Mouse (Mus musculus) lung, adult 2 months (tissue): Measurements from ENCODE around the gene Cipc. TPM values are rescaled to one million over a fixed set of nuclear protein-coding genes. Genes with fewer than 3 reads are reported as not detected.

Experiments used
- DNase-seq: peaks from one replicate; pipeline ENCODE4 v3.0.0; 2022
- H3K4me1 ChIP-seq: fragments of 200-500 bp; 2 replicates; pipeline ENCODE4 v1.6.1; 2011; ENCODE audit warnings: low read length; ENCODE audit not compliant: control insufficient read depth, insufficient read depth
- H3K4me3 ChIP-seq: fragments of 200-500 bp; replicated peaks from 2 replicates; pipeline ENCODE3; 2011; ENCODE audit warnings: low read depth, mild to moderate bottlenecking, control low read depth, low read length; ENCODE audit errors: extremely low read depth
- CTCF ChIP-seq: fragments of 200-500 bp; IDR thresholded peaks from 2 replicates; pipeline ENCODE4 v1.5.1; 2011; ENCODE audit warnings: mild to moderate bottlenecking, low read length, control low read depth; ENCODE audit not compliant: insufficient read depth
- POLR2A ChIP-seq: fragments of 200-500 bp; IDR thresholded peaks from 2 replicates; pipeline ENCODE4 v1.6.1; 2011; ENCODE audit warnings: low read depth, mild to moderate bottlenecking, control low read depth, low read length, borderline replicate concordance; ENCODE audit errors: extremely low read depth
- WGBS: fragments of 180-500 bp; shearing (Covaris S2); methylation state at CpG from one replicate; pipeline ENCODE4 v1.1.7; 2018; 5-methylcytosine and 5-hydroxymethylcytosine counted together
- polyA plus RNA-seq: library from polyadenylated mRNA; depleted of rRNA; stranded (reverse); fragments of >200 nt; gene quantifications from 2 replicates; pipeline ENCODE4 v1.2.3, GENCODE M21; 2012

Cipc gene
- polyA plus RNA-seq, 1 experiment = 27.2 TPM

DNA sequence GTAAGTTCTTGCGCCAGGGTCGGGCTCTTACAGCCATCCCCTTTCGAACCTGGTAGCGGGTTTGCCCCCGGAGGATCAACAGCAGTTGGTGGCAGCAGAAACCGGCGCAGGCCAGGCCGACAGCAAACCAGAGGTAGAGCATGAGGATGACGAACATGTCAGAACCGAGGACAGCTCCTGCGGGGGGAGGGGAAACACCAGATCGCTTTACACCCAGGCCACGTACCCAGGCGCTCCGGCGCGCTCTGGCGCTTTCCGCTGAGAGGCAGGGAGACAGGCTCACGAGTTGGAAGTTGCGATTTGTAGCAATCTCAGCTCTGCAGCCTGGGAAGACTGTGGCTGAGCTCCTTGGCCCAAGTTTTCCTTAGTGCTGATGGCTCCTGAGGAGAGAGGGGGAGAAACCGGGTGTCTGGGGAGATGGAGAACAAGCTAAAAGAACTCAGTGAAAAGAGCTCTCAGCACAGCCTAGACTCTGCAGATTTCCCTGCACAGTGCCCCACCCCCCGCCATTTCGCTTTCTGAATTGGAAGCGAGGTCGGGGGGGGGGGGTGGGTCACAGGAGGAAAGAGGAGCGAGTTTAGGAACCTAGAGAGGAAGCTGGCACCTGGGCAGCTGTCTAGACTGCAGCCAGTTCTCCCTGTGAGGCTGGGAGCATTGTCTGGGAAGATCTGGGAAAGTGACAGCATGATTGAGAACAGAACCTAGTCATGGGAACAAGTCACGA lies 36.8 kb downstream of the Cipc start:
- TF ChIP-seq CTCF (no peak), POLR2A (no peak)
- H3K4me3 ChIP-seq = no peak overlapping the region
- WGBS = 4% methylated on average over 28 of the region's 28 CpGs
- H3K4me1 ChIP-seq = no peaks in the 10 kb centered on the region
- DNase-seq = no peak

DNA sequence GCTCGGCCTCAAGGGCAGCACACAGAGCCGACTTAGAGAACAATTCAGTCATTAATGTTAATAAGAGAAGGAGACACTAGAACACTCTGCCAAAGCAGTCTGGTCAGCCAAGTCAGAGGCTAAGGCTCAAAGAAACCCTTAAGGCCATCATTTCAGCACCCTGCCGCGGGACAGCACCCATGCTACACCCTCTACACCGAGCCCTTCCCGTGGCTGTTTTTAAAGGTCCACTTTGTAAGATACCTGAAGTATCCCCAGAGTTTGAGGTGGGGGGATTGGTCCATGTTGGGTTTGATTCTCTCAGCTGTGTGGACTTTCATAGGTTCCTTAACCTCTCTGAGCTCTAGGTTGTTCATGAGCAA lies 37.3 kb downstream of the Cipc start:
- TF ChIP-seq CTCF (no peak), POLR2A (no peak)
- no peak for DNase-seq
- Histone ChIP-seq H3K4me3 (no peak overlapping the region), H3K4me1 (no peaks in the 10 kb centered on the region)
- 4% methylated on average over 6 of the region's 6 CpGs for WGBS

DNA sequence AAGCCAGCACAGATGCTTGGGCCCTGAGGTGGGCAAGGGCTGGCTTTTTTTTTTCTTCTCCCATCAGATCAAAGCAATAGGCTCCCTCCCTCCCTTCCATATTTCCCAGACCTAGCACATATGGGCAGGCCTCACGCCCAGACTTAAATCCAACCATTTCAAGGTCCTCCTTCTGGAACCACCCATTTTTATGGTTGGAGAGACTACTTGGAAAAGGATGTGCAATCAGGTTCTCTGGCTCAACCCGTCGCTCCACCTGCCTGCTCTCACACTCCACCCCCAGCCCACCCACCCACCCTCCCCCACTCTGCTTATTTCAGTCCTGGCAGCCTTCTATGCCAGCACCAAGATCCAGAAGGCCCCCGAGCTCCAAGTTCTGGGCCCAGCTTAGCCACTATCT lies 39.7 kb downstream of the Cipc start:
- DNase-seq = no peak
- TF ChIP-seq CTCF = no peak
- no peak for TF ChIP-seq POLR2A
- WGBS = 66% methylated on average over 4 of the region's 4 CpGs
- Histone ChIP-seq H3K4me1 (no peaks in the 10 kb centered on the region), H3K4me3 (no peak overlapping the region)

DNA sequence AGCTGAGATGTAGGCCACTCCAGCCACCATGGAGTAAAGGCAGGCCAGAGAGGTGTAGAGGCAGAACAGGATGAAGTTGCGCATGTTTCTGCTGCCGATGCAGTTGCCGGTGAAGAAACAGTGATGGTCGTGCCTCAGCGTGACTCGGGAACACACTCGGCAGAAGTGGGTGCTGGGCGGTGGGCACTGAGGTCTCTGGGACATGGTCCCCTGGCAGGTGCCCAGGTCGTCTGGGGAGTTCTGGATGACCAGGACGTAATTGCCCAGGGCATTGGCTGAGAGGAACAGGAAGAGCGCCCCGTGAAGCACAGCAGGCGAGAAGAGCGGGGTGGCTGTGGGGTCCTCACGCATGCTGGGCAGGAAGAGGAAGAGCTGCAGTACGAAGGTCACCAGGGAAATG lies 41.4 kb downstream of the Cipc start:
- no peaks in the 10 kb centered on the region for H3K4me1 ChIP-seq
- no peak overlapping the region for H3K4me3 ChIP-seq
- TF ChIP-seq POLR2A (no peak), CTCF (no peak)
- DNase-seq = no peak
- WGBS = 37% methylated on average over 16 of the region's 16 CpGs

DNA sequence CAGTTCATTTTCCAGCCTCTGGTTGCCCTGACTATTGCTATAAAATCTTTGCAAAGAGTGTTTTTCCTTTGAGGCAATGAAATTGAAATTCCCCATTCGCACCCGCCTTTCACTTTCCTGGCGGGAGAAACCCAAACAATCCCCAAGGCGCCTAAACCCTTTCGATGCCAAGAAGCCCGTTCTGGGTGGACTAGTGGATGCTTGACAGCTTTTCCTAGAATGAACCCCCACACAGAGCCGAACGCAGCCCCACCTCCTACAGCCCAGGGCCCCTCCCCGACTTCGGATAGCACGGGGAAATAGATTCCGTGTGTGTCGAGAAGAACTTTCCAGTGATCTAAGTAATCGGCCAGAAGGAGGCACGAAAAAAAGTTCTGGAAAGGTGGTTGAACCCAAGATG lies 42.5 kb downstream of the Cipc start:
- no peak for DNase-seq
- no peak for TF ChIP-seq CTCF
- TF ChIP-seq POLR2A = no peak
- no peaks in the 10 kb centered on the region for H3K4me1 ChIP-seq
- WGBS = 7% methylated on average over 15 of the region's 15 CpGs
- no peak overlapping the region for H3K4me3 ChIP-seq

DNA sequence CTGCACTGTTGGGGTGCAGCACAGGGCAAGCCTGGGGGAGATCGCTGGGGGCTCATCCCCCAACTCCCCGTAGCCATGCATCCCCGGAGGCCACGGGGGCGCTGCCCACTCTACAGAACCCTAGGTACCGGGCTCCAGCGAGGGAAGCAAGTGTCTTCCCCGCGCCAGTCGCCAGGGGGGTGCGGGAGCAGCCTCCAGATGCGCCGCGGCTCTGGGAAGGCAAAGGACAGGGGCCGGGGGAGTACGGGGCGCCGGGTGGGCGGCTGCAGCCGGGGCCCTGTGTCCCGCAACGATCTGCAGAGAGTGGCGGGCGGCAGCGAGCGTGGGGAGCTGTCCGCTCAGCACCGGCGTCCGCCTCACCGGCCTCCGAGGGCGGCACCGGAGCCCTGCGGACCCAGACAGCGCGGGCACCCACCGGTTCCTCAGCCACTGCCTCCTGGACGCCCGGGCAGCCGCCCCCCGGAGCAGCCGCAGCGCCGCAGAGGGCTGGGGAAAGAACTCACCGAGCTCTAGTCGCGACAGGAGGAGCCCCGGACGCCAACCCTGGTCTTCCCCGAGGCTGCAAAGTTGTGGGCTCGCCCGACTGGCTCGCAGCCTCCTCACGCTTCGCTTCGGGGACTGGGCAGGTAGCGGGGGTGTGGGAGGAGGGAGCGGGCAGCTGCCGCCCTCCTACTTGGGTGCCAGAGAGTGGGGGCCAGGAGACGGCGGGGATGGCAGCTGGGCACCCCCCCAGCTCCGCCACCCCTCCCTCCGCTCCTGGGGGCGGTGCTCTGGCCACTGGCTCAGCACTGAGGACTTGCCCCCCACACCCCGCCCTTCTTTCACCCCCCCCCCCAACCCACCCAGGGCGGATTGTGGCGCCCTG lies 43.3 kb downstream of the Cipc start, which contains the start of gene Zdhhc22:
TSS of gene Zdhhc22 (minus strand) at position 541 of the 865 bp plus-strand sequence.
- DNase-seq = no peak
- H3K4me1 ChIP-seq = no peaks in the 10 kb centered on the region
- no peak within 1 kb of the TSS for H3K4me3 ChIP-seq
- TF ChIP-seq POLR2A (no peak), CTCF (no peak)
- 2% methylated on average over 62 of the region's 68 CpGs for WGBS

DNA sequence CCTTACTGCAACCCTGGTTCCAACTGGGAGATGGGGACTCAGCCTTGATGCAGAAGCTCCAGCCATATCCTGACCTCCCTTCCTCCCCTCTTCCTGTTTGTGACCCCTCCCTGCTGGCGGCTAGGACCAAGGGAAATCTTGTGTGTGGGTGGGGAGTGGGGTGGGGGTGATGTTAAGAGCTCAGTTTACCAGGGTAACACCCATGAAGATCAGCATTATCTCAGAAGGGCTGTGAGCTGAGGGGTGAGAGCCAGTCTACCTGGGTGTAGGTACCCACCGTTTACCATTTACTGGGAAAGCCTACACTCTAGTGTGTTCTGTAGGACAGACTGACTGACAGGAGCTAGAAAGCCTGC lies 43.9 kb downstream of the Cipc start:
- H3K4me3 ChIP-seq = no peak overlapping the region
- DNase-seq = no peak
- WGBS = 43% methylated on average over 2 of the region's 2 CpGs
- H3K4me1 ChIP-seq = no peaks in the 10 kb centered on the region
- no peak for TF ChIP-seq POLR2A
- TF ChIP-seq CTCF = no peak

DNA sequence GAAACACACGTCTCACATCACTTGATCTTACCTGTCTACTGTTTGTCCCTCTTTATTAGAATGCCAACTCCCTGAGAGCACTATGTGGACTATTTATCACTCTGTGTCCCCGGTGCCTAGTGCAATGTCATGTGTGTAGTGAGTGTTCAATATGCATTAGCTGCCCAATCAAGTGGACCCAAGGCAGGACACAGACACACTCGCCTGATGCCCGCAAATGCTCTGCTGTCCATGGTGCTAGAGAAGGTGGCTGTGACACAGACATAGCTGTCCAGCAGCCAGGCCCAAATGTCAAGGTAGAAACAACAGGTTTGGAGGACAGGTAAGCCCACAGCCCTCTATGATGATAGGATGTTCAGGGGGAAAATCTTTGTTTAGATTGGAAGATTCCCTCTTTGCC lies 47.3 kb downstream of the Cipc start:
- Histone ChIP-seq H3K4me1 (no peaks in the 10 kb centered on the region), H3K4me3 (no peak overlapping the region)
- TF ChIP-seq CTCF (no peak), POLR2A (no peak)
- DNase-seq = no peak
- WGBS = 34% methylated on average over 4 of the region's 4 CpGs

DNA sequence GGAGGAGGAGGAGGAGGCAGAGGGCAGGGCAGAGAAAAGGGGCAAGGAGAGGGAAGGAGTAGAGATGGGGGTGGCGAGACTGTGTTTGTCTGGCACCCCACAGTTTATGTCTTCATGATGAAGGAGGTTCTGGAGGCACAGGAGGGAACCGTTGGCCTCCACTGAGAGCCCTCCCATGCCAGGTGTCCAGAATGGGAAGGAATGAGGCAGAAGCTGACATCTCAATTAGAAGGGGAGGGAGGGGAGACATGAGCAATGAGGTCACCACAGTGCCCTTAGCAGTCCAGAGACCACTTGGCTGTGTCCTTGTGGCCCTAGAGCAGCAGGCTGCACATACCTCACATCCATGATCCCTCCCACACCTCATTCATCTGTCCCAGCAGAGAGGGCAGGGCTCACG lies 47.9 kb downstream of the Cipc start:
- TF ChIP-seq POLR2A (no peak), CTCF (no peak)
- 55% methylated on average over 3 of the region's 3 CpGs for WGBS
- Histone ChIP-seq H3K4me1 (no peaks in the 10 kb centered on the region), H3K4me3 (no peak overlapping the region)
- DNase-seq = no peak

DNA sequence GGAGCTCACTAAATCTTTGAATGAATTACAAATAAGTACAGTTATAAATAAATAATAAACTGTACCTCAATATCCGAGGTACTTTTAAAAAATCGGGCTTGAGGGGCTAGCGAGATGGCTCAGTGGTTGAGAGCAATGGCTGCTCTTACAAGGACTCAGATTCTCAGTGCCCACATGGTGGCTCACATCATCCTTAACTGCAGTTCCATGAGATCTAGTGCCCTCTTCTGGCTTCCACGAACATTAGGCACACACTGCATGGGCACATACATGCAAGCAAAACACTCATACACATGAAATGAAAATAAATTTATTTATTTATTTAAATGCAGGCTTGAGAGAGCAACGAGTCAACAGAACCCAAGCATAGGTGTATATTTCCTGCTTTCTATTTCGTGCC lies 49.1 kb downstream of the Cipc start:
- H3K4me1 ChIP-seq = no peaks in the 10 kb centered on the region
- TF ChIP-seq POLR2A = no peak
- TF ChIP-seq CTCF = no peak
- no peak for DNase-seq
- WGBS = 64% methylated on average over 6 of the region's 6 CpGs
- H3K4me3 ChIP-seq = no peak overlapping the region
